Mouse (Mus musculus): ENCODE data around the gene Dhx29. TPM values are rescaled to one million over a fixed set of nuclear protein-coding genes. Genes with fewer than 3 reads are reported as not detected.
"Not testable (repeated sequence)": the region's sequence is repeated elsewhere in the genome, so short reads cannot be mapped to it uniquely, and the experiment has no call there.

The Dhx29 gene
- total RNA-seq, 2 experiments from 2014 or later: 11.0 to 12.0 TPM

DNA sequence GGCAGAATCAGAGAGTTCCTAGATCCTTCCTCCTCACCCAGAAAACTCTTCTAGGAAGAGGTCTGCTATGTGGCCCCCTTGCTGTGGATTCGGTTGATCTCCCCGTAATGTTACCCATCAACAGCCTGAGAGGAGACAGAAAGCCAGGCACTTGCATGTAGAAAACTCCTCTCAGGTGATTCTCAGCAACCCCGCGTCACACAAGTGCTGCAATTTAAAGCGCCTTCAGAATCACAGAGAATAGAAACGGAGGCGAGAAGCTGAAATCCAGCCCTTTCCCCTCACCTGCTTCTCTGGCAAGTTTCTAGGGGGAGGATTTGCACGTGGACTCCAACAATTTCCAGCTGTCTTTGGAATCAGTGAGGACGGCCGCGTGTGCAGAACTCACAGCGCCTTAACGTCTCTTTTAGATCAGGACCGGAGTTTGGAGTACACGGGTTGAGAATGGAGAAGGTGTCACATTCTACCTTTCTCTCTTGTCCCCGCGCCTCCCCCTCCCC is 59.2 kb downstream of the Dhx29 start:
- DNase-seq: no peak

DNA sequence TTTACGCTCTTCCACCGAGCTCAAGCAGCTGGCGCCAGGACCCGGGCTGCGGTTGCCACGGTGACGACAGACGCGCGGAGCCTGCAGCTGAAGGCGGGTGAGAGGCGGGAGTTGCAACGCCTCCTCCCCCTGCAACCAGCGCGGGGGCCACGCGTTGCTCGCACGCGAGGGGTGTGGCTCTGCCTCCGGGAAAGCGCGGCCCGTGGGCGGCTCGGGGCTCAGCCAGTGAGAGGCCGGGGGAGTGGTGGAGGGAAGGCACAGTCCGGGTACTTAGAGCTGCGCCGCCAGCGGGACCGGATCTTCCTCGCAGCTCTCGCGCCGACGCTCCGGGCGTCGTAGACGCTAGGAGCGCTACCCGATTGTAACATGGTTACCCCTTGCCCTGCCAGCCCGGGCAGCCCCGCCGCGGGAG is 60.3 kb downstream of the Dhx29 start, which contains the start of gene Ccno:
Gene Ccno (plus strand): TSS at position 271 of the 412 bp plus-strand sequence.
- DNase-seq: peak; percentile 92

DNA sequence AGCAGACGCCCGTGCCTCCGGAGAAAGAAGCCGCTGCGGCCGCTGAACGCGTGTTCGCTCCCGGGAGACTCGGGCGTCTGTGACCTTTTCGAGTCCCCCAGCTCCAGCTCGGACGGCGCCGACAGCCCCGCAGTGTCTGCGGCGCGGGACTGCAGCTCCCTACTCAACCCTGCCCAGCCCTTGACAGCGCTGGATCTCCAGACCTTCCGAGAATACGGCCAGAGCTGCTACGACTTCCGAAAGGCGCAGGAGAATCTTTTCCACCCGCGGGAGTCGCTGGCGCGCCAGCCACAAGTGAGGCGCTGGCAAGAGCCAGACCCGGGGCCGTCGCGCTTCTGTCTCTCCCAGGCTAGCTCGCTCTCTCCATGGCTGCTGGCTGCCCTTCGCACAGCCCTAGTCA is 60.7 kb downstream of the Dhx29 start:
- no peak for DNase-seq

DNA sequence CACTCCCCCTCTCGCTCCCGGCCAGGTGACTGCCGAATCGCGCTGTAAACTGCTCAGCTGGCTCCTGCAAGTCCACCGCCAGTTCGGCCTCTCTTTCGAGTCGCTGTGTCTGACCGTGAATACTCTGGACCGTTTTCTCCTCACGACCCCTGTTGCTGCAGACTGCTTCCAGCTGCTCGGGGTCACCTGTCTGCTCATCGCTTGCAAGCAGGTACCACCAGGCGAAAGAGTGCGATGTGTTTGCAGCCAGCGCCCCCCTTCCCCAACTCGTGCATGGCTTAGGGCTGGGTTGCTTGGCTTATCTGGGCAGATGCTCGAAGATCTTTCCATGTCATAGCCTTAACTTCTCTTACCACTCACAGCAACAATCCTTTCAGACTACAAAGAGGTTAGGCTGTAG is 61.6 kb downstream of the Dhx29 start:
- no peak for DNase-seq

DNA sequence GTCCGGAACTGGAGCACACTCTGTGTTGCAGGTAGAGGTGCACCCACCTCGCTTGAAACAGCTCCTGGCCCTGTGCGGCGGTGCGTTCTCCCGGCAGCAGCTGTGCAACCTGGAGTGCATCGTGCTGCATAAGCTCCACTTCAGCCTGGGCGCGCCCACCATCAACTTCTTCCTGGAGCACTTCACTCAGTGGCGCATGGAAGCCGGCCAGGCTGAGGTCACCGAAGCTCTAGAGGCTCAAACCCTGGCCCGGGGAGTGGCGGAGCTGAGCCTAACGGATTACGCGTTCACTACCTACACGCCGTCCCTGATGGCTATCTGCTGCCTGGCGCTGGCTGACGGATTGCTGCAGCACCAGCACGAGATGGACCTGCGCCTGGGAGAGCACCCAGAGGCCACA is 62.3 kb downstream of the Dhx29 start:
- no peak for DNase-seq

DNA sequence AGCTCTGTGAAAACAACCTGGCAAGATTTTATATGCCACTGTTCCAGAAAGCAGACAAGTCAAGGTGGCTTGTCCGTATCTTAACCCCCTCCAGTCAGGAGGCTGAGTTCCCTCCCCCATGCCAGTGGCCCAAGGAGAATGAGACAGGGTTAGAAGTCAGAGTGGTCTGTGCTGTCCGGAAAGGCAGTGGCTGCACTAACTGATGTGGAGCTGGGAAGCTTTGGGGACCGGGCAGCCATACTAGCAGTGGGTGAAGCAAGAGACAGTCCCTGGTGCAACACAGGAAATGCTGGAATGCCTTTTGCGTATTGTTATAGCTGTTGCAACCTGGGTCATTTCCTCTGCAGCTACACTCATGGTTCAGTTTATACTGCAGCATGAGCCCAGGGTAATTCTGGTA is 63.1 kb downstream of the Dhx29 start:
- no peak for DNase-seq

DNA sequence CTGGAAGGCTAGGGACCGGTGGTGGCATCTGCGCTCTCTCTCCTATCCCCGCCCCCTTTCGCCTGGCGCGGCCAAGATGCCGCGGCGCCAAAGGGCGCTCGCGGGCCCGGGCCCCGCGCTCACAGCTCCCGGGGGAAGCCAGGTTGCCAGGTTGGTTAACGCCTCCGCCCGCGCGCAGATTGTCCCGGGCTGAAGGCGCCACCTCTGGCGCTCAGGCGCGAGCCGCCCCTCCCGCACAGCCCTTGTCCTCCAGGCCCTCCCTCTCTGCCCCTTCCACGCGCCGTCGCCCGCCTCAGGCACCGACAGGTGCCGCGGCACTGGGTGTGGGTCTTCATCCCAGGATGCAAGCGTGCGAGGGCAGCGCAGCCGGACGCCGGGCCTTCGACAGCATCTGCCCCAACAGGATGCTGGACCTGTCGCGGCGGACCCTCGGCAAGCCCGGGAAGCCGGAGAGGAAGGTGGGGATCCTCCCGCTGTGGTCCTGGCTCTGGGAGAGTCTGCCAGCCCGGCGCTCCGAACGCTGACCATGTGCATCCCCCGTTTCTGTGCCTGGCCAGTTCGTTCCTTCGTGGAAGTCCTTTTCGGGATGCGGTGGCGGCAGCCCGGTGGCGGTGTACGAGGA is 66.4 kb downstream of the Dhx29 start, which contains the start of gene Mcidas:
Gene Mcidas (plus strand): TSS at position 315 of the 622 bp plus-strand sequence.
- DNase-seq: no peak

DNA sequence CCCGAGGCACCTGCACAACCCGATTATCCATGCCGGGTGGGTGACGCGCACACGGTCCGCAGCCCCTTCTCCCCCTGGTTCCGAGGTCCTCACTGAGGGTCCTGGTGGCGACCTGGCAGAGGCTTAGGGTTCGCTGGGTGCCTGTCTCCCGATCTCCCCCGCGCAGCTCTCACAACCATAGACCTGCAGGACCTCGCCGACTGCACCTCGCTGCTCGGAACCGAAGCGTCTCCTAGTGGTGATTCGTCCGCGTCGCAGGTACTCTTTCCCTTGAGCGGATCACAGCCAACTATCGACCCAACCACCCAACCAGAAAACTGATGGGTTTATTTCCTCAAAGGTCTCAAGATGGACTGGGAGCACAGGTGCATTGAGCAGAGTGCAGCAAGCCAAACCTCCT is 66.9 kb downstream of the Dhx29 start:
- no peak for DNase-seq

DNA sequence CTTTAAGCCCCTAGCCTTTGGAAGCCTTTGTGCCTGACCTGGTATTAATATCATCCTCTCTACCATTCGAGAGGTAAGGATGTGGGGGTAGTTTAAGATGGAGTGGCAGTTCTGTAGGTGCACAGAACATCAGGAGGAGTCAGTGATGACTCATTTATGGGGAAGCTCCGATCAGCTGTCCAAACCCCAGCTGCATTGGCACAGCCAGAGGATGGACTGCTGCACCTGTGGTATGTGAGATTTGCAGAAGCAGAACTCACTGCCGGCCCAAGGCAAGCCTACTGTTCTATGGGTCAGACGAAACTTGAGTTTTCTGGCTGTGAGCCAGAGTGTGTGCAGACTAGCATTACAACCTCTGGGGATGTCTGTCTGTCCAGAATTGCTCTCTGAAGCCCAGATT is 69.2 kb downstream of the Dhx29 start:
- no peak for DNase-seq

DNA sequence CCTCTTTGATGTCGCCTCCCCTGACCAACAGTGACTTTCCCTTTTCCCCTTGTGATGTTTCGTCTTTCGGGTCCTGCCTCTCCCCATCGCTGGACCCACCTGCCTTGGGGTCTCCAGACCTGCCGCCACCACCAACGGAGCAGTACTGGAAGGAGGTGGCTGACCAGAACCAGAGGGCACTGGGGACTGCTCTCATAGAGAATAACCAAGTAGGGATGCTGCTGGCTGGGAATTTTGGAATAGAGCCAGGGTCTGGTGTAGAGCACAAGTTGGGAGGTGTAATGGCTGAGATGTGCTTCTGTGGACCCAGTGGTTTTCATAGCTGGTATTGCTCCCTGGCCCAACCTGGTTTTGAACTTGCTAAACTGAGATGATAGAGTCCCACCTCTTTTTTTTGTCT is 70.1 kb downstream of the Dhx29 start:
- DNase-seq: no peak

DNA sequence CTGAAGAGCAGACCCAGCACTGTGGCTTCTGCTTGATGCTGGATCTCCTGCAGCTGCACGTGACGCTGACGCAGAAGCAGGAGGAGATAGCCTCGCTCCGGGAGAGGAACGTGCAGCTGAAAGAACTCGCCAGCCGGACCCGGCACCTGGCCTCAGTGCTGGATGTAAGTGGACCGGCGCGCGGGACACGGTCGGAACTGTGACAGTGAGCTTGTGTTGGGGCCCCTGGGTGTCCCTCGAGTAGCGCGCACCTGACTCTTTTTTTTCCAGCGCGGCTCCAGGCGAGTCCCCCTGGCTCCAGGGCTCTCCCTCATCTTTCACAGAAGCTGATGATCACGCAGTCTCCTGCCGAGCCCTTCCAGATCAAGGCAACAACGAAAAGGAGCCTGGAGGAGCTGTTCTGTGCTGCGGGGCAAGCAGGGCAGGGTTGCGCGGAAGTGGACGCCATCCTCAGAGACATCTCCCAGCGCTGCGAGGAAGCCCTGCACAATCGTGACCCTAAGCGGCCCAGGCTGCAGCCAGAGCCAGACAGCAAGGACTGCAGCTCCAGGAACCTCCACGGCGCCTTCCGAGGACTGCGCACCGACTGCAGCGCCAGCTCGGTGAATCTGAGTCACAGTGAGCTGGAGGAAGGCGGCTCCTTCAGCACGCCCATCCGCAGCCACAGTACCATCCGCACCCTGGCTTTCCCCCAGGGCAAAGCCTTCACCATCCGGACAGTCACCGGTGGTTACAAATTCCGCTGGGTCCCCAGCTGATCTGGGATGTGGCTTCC is 71.4 kb downstream of the Dhx29 start:
- no peak for DNase-seq

DNA sequence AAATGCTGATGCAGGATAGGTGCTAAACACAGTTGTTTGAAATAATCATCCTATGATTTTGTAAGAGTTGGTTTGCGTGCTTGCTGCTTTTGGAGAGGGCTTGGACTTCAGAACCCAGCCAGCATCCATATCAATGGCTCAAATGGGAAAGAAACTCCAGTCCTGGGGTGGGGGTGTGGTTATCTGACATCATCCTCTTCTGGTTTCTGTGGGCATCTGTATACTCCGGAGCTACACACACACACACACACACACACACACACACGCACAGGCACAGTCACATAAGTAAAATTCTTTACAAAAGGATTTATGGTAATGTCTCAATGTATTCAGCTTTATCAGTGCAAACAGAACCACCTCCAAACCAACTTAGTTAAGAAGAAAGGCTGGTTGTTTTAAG is 72.8 kb downstream of the Dhx29 start:
- DNase-seq: no peak

DNA sequence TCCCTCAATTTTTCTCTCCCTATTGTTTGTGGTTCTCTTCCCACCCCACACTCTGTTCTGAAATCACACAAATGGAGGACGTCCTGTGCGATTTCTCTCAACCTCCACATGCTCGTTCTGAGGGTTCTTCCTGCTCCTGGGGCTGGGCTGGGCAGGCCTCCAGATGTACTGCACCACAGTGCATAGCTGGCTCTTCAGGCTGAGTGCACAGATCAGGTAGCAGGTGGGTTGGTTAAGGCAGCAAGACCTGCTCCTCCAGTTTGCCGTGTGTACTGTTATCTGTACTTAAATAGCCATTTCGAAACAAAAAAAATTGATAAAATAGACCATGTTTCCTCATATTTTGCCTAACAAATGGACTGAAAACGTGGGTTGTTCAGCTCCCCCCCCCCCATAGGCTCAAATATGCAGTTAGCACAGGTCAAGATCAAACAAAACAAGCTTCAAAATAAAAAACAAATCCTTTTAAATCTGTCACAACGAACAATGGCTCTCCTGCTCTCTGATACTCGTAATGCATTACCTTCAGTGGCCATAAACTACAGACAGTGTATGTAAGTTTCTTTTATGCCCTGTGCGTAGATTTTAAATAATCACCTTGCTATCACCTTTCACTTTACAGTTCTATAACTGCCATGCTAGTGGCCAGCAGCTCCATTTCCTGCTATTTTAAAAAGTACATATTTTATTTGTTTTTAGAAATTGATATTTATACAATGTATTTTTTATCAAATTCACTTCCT is 73.5 kb downstream of the Dhx29 start:
- no peak for DNase-seq

DNA sequence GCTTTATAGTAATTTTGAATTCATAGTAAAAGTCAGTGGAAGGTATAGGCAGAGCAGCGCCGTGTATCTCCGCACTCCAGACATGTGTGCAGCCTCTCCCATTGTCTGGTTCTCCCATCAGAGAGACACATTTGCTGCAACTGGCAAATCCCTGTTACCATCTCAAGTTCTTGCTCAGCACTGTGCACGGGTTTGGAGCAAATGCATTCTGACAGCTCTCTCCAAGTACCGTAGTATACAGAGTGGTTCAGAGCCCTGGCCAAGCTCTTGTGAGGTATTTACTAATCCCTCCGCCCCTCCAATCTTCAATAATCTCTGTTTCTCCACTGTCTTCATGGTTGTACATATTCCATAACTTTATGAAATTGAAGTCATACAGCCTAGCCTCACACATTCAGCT is 85.4 kb downstream of the Dhx29 start:
- no peak for DNase-seq

DNA sequence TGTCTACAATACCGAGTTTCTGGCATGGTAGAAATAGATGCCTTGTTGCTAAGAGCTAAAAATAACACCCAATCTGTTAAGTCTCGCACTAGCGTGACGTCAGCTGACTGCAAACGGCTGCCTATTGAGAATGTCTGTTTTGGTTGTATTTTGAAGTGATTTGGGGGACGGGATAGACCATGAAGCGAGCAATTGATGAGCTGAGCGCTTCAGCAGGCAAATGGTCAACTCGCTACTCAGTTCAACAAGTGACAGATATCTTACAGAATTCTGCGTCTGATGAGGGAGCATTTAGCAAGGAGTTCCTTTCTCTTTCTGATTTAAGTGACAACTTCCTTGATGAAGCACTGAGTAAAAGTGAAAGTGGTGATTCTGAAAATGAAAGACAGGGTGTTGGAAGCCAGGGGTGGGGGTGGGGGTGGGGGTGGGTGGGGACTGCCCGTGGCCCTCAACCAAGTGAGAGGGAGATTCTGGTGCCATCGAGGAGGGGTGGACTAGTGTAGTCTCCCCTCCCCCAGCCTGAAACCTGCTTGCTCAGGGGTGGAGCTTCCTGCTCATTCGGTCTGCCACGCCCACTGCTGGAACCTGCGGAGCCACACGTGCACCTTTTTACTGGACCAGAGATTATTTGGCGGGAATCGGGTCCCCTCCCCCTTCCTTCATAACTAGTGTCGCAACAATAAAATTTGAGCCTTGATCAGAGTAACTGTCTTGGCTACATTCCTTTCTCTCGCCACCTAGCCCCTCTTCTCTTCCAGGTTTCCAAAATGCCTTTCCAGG is 86.1 kb downstream of the Dhx29 start:
- DNase-seq: not testable (repeated sequence)

Other genes starting within 250 kb of the Dhx29 start
- gene Plpp1, start 126.7 kb upstream of the Dhx29 start, total RNA-seq (2021): 10 to 100 TPM; 35.9 to 43.0 TPM
- gene Mtrex, start 56 bp upstream of the Dhx29 start, total RNA-seq (2021): 10 to 100 TPM; 24.3 to 24.8 TPM
- not detected for gene Ccno, start 60.3 kb downstream of the Dhx29 start, total RNA-seq (2021)
- gene Mcidas, start 66.4 kb downstream of the Dhx29 start, total RNA-seq (2021): not detected
- gene Cdc20b, start 107.7 kb downstream of the Dhx29 start, total RNA-seq (2021): not detected
- 10 to 100 TPM; 10.3 to 16.3 TPM for gene Gpx8, start 119.0 kb downstream of the Dhx29 start, total RNA-seq (2021)
- not detected for gene Gzma, start 173.5 kb downstream of the Dhx29 start, total RNA-seq (2021)